21 mouse cellular contexts compared by ENCODE assay signal in the genomic region with DNA sequence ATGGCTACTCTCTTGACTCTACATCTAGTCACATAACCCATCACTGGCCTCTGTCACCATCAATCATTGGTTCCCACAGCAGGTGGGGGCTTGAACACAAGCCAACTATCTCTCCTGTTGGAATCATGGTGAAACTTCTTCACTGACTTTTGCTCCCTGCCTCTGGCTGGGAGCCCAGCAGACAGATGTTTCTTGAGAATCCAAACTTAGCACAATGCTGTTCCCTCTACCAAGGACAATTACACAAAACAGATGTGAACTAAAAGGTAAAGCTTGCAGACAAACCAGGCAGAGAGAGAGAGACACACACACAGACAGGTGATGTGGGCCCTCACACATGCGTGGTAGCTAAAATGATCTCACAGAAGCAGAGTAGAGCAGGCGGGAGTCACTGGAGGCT. TPM values are rescaled to one million over a fixed set of nuclear protein-coding genes. Genes with fewer than 3 reads are reported as not detected.
DNase-seq lines count a peak whose midpoint lies in the region; ATAC-seq and TF ChIP-seq lines count a peak whose summit lies in the region.
"Had no signal": no experiment of that assay in that cellular context is flagged by ENCODE, and none has a peak within 500 bp of the region (broad histone marks: within the 10 kb centered on the region; RNA-seq: fewer than 3 reads in every experiment).

No protein-coding gene starts in this region.

- WGBS in embryonic facial prominence, embryonic 14.5 days = 58% methylated on average over 2 of the region's 2 CpGs
- WGBS in embryonic facial prominence, embryonic 10.5 days = 81% methylated on average over 2 of the region's 2 CpGs
- 50% methylated on average over 2 of the region's 2 CpGs for WGBS in stomach, embryonic 16.5 days
- 82% methylated on average over 2 of the region's 2 CpGs for WGBS in hindbrain, embryonic 16.5 days

- H3K9me3 ChIP-seq in embryonic facial prominence, embryonic 14.5 days (ENCODE audit: control insufficient read depth, low read length) = no peaks in the 10 kb centered on the region
- no peaks in the 10 kb centered on the region for H3K9me3 ChIP-seq in embryonic facial prominence, embryonic 10.5 days
- no peaks in the 10 kb centered on the region for H3K9me3 ChIP-seq in stomach, embryonic 16.5 days (replicated peaks; ENCODE audit: control insufficient read depth, low read length)
- H3K9me3 ChIP-seq in hindbrain, embryonic 16.5 days (ENCODE audit: control insufficient read depth, low read length) = no peaks in the 10 kb centered on the region
- H3K9me3 ChIP-seq: forebrain, embryonic 10.5 days; hindbrain, embryonic 12.5 days; liver, embryonic 12.5 days; midbrain, embryonic 12.5 days had no signal

- H3K27me3 ChIP-seq in embryonic facial prominence, embryonic 14.5 days (replicated peaks; ENCODE audit: control insufficient read depth, insufficient read depth, low read length) = no peaks in the 10 kb centered on the region
- no peaks in the 10 kb centered on the region for H3K27me3 ChIP-seq in embryonic facial prominence, embryonic 10.5 days (replicated peaks; ENCODE audit: low read depth, poor library complexity, severe bottlenecking)
- H3K27me3 ChIP-seq in stomach, embryonic 16.5 days (ENCODE audit: control insufficient read depth, insufficient read depth, low read length) = no peaks in the 10 kb centered on the region
- H3K27me3 ChIP-seq in hindbrain, embryonic 16.5 days (replicated peaks; ENCODE audit: control insufficient read depth, insufficient read depth, low read length) = no peaks in the 10 kb centered on the region
- H3K27me3 ChIP-seq: hindbrain, embryonic 12.5 days; liver, embryonic 12.5 days; midbrain, embryonic 12.5 days had no signal

- DNase-seq in embryonic facial prominence, embryonic 14.5 days (ENCODE audit: low spot score) = peak; percentile 78
- no peak for DNase-seq in embryonic facial prominence, embryonic 10.5 days (ENCODE audit: low spot score)
- DNase-seq in left cerebral cortex, adult 2 months (ENCODE audit: extremely low spot score in 1 of 2, low spot score in 2 of 2) = no peak
- DNase-seq in left cerebral cortex, postnatal 10 days (ENCODE audit: extremely low spot score in 1 of 2, low spot score in 2 of 2) = no peak
- peak; percentile 50 for DNase-seq in kidney, adult 9 months
- DNase-seq: cerebellum, adult 11 months; cerebellum, adult 9-11 months; forebrain, postnatal 0 days; gastrocnemius, postnatal 25 days; heart, adult 2 months; layer of hippocampus, adult 9-11 months; left cerebral cortex, postnatal 4 days; lung, adult 18-20 months; lung, postnatal 14 days; thymus, postnatal 14 days had no signal

- H3K4me3 ChIP-seq in embryonic facial prominence, embryonic 14.5 days (ENCODE audit: low read depth, low read length) = no peak overlapping the region
- H3K4me3 ChIP-seq in embryonic facial prominence, embryonic 10.5 days = no peak overlapping the region
- no peak overlapping the region for H3K4me3 ChIP-seq in left cerebral cortex, adult 2 months
- H3K4me3 ChIP-seq in stomach, embryonic 16.5 days (replicated peaks; ENCODE audit: low read length) = no peak overlapping the region
- H3K4me3 ChIP-seq in hindbrain, embryonic 16.5 days (ENCODE audit: low read length) = no peak overlapping the region
- H3K4me3 ChIP-seq: forebrain, embryonic 10.5 days; heart, adult 2 months; hindbrain, embryonic 12.5 days; liver, embryonic 12.5 days; midbrain, embryonic 12.5 days had no signal

- H3K36me3 ChIP-seq in embryonic facial prominence, embryonic 14.5 days (ENCODE audit: control insufficient read depth, insufficient read depth, low read length) = no peaks in the 10 kb centered on the region
- H3K36me3 ChIP-seq in embryonic facial prominence, embryonic 10.5 days (replicated peaks) = peaks cover 24% of the 10 kb centered on the region
- H3K36me3 ChIP-seq in stomach, embryonic 16.5 days (ENCODE audit: control insufficient read depth, insufficient read depth, low read length) = no peaks in the 10 kb centered on the region; the same call in 1 of the 2 replicates
- H3K36me3 ChIP-seq in hindbrain, embryonic 16.5 days (ENCODE audit: control insufficient read depth, insufficient read depth, low read length) = peaks cover 12% of the 10 kb centered on the region

- no peak overlapping the region for H3K27ac ChIP-seq in embryonic facial prominence, embryonic 14.5 days (replicated peaks; ENCODE audit: low read depth, low read length)
- no peak overlapping the region for H3K27ac ChIP-seq in embryonic facial prominence, embryonic 10.5 days (replicated peaks)
- peak overlapping the region; percentile 71; the same call in 1 of the 2 replicates for H3K27ac ChIP-seq in left cerebral cortex, adult 2 months
- H3K27ac ChIP-seq in stomach, embryonic 16.5 days (ENCODE audit: low read length) = no peak overlapping the region
- no peak overlapping the region for H3K27ac ChIP-seq in hindbrain, embryonic 16.5 days (ENCODE audit: low read depth, low read length)
- H3K27ac ChIP-seq: forebrain, embryonic 10.5 days; heart, adult 2 months; hindbrain, embryonic 12.5 days; liver, embryonic 12.5 days; midbrain, embryonic 12.5 days had no signal

- peaks cover 6% of the 10 kb centered on the region; the same call in 1 of the 2 replicates for H3K4me1 ChIP-seq in embryonic facial prominence, embryonic 14.5 days (ENCODE audit: control insufficient read depth, insufficient read depth, low read length)
- H3K4me1 ChIP-seq in embryonic facial prominence, embryonic 10.5 days = no peaks in the 10 kb centered on the region
- H3K4me1 ChIP-seq in stomach, embryonic 16.5 days (ENCODE audit: control insufficient read depth, insufficient read depth, low read length) = no peaks in the 10 kb centered on the region
- H3K4me1 ChIP-seq in hindbrain, embryonic 16.5 days (ENCODE audit: control insufficient read depth, insufficient read depth, low read depth, low read length) = no peaks in the 10 kb centered on the region
- H3K4me1 ChIP-seq: forebrain, embryonic 10.5 days; hindbrain, embryonic 12.5 days; liver, embryonic 12.5 days; midbrain, embryonic 12.5 days had no signal

- TF ChIP-seq CTCF in left cerebral cortex, adult 2 months (IDR thresholded peaks at IDR 0.05) = no peak

- H3K9ac ChIP-seq in embryonic facial prominence, embryonic 14.5 days (ENCODE audit: low read depth, low read length) = no peak overlapping the region
- no peak overlapping the region for H3K9ac ChIP-seq in stomach, embryonic 16.5 days (ENCODE audit: low read length)
- H3K9ac ChIP-seq in hindbrain, embryonic 16.5 days (ENCODE audit: low read depth, low read length) = no peak overlapping the region
- H3K9ac ChIP-seq: forebrain, postnatal 0 days; hindbrain, embryonic 12.5 days; liver, embryonic 12.5 days; midbrain, embryonic 12.5 days had no signal

- intact Hi-C loops in left cerebral cortex, adult 2 months (cut with DNase I) = loop anchor here (5.0 to 10.0 kb wide), 3 partner anchors 84 to 241 kb away; no protein-coding TSS in a partner anchor
- intact Hi-C loops in left cerebral cortex, postnatal 10 days (cut with DNase I) = no loop called here

- ATAC-seq in embryonic facial prominence, embryonic 14.5 days (ENCODE audit: low read depth) = peak; percentile 71; the same call in 1 of the 2 replicates
- 0 out of 2 replicates have a peak, but pooled peaks have one; percentile 49 for ATAC-seq in stomach, embryonic 16.5 days (ENCODE audit: insufficient read depth, low FRiP score)
- no peak for ATAC-seq in hindbrain, embryonic 16.5 days
- ATAC-seq: forebrain, postnatal 0 days; liver, embryonic 12.5 days had no signal

- H3K4me2 ChIP-seq in embryonic facial prominence, embryonic 14.5 days (ENCODE audit: low read depth, low read length) = no peak overlapping the region
- no peak overlapping the region for H3K4me2 ChIP-seq in stomach, embryonic 16.5 days (ENCODE audit: low read depth, low read length)
- H3K4me2 ChIP-seq in hindbrain, embryonic 16.5 days (ENCODE audit: low read length) = no peak overlapping the region
- H3K4me2 ChIP-seq: hindbrain, embryonic 12.5 days; liver, embryonic 12.5 days; midbrain, embryonic 12.5 days had no signal

RNA-seq across cellular contexts. Expression of gene Nup210, which starts 58.6 kb away (rescaled TPM):
- polyA plus RNA-seq in embryonic facial prominence, embryonic 14.5 days (2014; fragmentation: Nextera tagmentation; extraction: Ambion mirVana) = 13.1 and 16.2 TPM in 2 replicates
- 15.8 and 17.3 TPM in 2 replicates for polyA plus RNA-seq in embryonic facial prominence, embryonic 10.5 days (2016; fragmentation: Nextera tagmentation; extraction: Ambion mirVana)
- 10 to 100 TPM; 23.5 to 24.5 TPM for total RNA-seq in left cerebral cortex, adult 2 months (2021)
- 10 to 100 TPM; 35.6 to 36.7 TPM for total RNA-seq in left cerebral cortex, postnatal 10 days (2021)
- polyA plus RNA-seq in stomach, embryonic 16.5 days (2015; fragmentation: Nextera tagmentation; extraction: Ambion mirVana) = 12.8 and 12.9 TPM in 2 replicates
- 15.0 and 21.2 TPM in 2 replicates for polyA plus RNA-seq in hindbrain, embryonic 16.5 days (2015; fragmentation: Nextera tagmentation; extraction: Ambion mirVana)

Comparison
In these comparisons a context has a peak if more than half of its experiments do, and no peak if none do; other contexts are left out.
1. DNase-seq: peak in embryonic facial prominence, embryonic 14.5 days (single experiment) and kidney, adult 9 months (single experiment); none in embryonic facial prominence, embryonic 10.5 days (single experiment), left cerebral cortex, adult 2 months (0 of 2) and left cerebral cortex, postnatal 10 days (0 of 2).